Mouse (Mus musculus) bone marrow, adult 2 months (tissue): ENCODE data around the gene Marcks.

Experiments used
- CTCF ChIP-seq: fragments of 200-500 bp; IDR thresholded peaks from 2 replicates; pipeline ENCODE4 v1.5.1; 2011; ENCODE audit warnings: low read length, control low read depth; ENCODE audit not compliant: control insufficient read depth, insufficient read depth
- POLR2A ChIP-seq: fragments of 200-500 bp; IDR thresholded peaks from 2 replicates; pipeline ENCODE4 v1.6.1; 2011; ENCODE audit warnings: low read depth, mild to moderate bottlenecking, control low read depth, low read length, borderline replicate concordance; ENCODE audit not compliant: control insufficient read depth

- TF ChIP-seq CTCF = no peak
- no peak for TF ChIP-seq POLR2A
These were observed 45.4 kb downstream of the Marcks start for GRCm38 (mm10) chr10:37093306-37093705.
